Mouse (Mus musculus): Measurements from ENCODE around the gene Tex2. TPM values are rescaled to one million over a fixed set of nuclear protein-coding genes. Genes with fewer than 3 reads are reported as not detected.
"Not testable (repeated sequence)": the region's sequence is repeated elsewhere in the genome, so short reads cannot be mapped to it uniquely, and the experiment has no call there.

The Tex2 gene
- total RNA-seq, 4 experiments from 2014 or later: 135 to 153 (median 142) TPM

GRCm38 (mm10) chr11:106622056-106622455 lies 8.8 kb upstream of the Tex2 start:
- DNase-seq (ENCODE audit: low spot score in 2 of 2): no peak

GRCm38 (mm10) chr11:106618768-106619167 lies 5.5 kb upstream of the Tex2 start:
- not testable (repeated sequence) for DNase-seq (ENCODE audit: low spot score in 2 of 2)

GRCm38 (mm10) chr11:106617821-106618580 lies 4.8 kb upstream of the Tex2 start:
- DNase-seq (ENCODE audit: low spot score in 2 of 2): no peak

- no peak for DNase-seq (ENCODE audit: low spot score in 2 of 2)
These were observed 2.3 kb upstream of the Tex2 start for GRCm38 (mm10) chr11:106615561-106615960.

- DNase-seq (ENCODE audit: low spot score in 2 of 2): no peak
These were observed 1.1 kb upstream of the Tex2 start for GRCm38 (mm10) chr11:106614339-106614645.

GRCm38 (mm10) chr11:106613638-106614338 lies 565 bp upstream of the Tex2 start:
- DNase-seq (ENCODE audit: low spot score in 2 of 2): no peak

GRCm38 (mm10) chr11:106612209-106612960 lies 838 bp downstream of the Tex2 start:
- peak in 1 of 2 experiments; percentile 18 for DNase-seq (ENCODE audit: low spot score in 2 of 2)

- no peak for DNase-seq (ENCODE audit: low spot score in 2 of 2)
These were observed 3.5 kb downstream of the Tex2 start for GRCm38 (mm10) chr11:106609731-106610130.

GRCm38 (mm10) chr11:106607316-106607715 lies 5.9 kb downstream of the Tex2 start:
- no peak for DNase-seq (ENCODE audit: low spot score in 2 of 2)

- DNase-seq (ENCODE audit: low spot score in 2 of 2): no peak
These were observed 7.2 kb downstream of the Tex2 start for GRCm38 (mm10) chr11:106606042-106606441.

- DNase-seq (ENCODE audit: low spot score in 2 of 2): no peak
These were observed 10.0 kb downstream of the Tex2 start for GRCm38 (mm10) chr11:106603230-106603629.

- DNase-seq (ENCODE audit: low spot score in 2 of 2): no peak
These were observed 13.1 kb downstream of the Tex2 start for GRCm38 (mm10) chr11:106600124-106600523.

- DNase-seq (ENCODE audit: low spot score in 2 of 2): no peak
These were observed 13.9 kb downstream of the Tex2 start for GRCm38 (mm10) chr11:106599345-106599744.

- DNase-seq (ENCODE audit: low spot score in 2 of 2): no peak
These were observed 14.9 kb downstream of the Tex2 start for GRCm38 (mm10) chr11:106598339-106598738.

- no peak for DNase-seq (ENCODE audit: low spot score in 2 of 2)
These were observed 15.4 kb downstream of the Tex2 start for GRCm38 (mm10) chr11:106597737-106598330.

- no peak for DNase-seq (ENCODE audit: low spot score in 2 of 2)
These were observed 22.0 kb downstream of the Tex2 start for GRCm38 (mm10) chr11:106591183-106591582.

GRCm38 (mm10) chr11:106590143-106590542 lies 23.1 kb downstream of the Tex2 start:
- no peak for DNase-seq (ENCODE audit: low spot score in 2 of 2)

GRCm38 (mm10) chr11:106588781-106589180 lies 24.4 kb downstream of the Tex2 start:
- no peak for DNase-seq (ENCODE audit: low spot score in 2 of 2)

GRCm38 (mm10) chr11:106587786-106588519 lies 25.3 kb downstream of the Tex2 start:
- DNase-seq (ENCODE audit: low spot score in 2 of 2): no peak

GRCm38 (mm10) chr11:106583801-106584200 lies 29.4 kb downstream of the Tex2 start:
- no peak for DNase-seq (ENCODE audit: low spot score in 2 of 2)

- no peak for DNase-seq (ENCODE audit: low spot score in 2 of 2)
These were observed 31.9 kb downstream of the Tex2 start for GRCm38 (mm10) chr11:106581357-106581756.
